Mouse (Mus musculus) ES-Bruce4 (cell line): ENCODE results near the gene Magi2.

ENCODE experiments used
- CTCF ChIP-seq: IDR thresholded peaks from one replicate; pipeline ENCODE4 v1.8.1; 2011; ENCODE audit warnings: low read depth, low read length
- EP300 ChIP-seq: IDR thresholded peaks from 2 replicates; pipeline ENCODE4 v1.6.1; 2011; ENCODE audit warnings: low read depth, low read length; ENCODE audit not compliant: insufficient read depth
- POLR2A ChIP-seq: IDR thresholded peaks from one replicate; pipeline ENCODE4 v1.8.1; 2011; ENCODE audit warnings: low read length; ENCODE audit not compliant: insufficient read depth

DNA sequence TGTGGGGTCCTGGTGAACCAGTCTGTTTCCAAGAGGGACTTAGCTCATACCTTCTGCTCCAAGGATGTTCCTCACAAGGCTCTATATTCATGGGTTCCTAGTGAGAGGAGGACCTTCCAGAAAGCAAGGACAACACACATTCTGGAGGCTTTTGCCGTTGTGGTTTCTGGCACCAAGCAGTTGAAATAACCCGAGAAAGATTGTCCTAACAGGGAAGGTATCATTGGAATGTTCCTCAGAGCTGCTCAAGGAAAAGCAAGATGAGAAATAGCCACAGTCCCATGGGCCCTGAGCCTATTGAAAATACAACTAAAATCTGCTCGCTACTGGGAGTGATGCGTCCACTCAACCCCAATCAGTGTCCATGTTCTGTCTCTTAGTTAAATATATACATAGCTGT, 1353.8 kb downstream of the Magi2 start:
- TF ChIP-seq CTCF (no peak), POLR2A (no peak), EP300 (no peak)
